Mouse (Mus musculus) intestine, embryonic 16.5 days (tissue): ENCODE data around the gene Armh2. TPM values are rescaled to one million over a fixed set of nuclear protein-coding genes. Genes with fewer than 3 reads are reported as not detected.
A peak's percentile ranks its signal among the peaks of the same experiment; 100 is the strongest.
"Not testable (repeated sequence)": the region's sequence is repeated elsewhere in the genome, so short reads cannot be mapped to it uniquely, and the experiment has no call there.

ENCODE experiments used
- ATAC-seq: fragments of 200-750 bp; cut with Nextera tagmentation; 2 replicates; pipeline ENCODE4 v1.8.0; 2017; ENCODE audit warnings: moderate TSS enrichment, moderate library complexity
- H3K27ac ChIP-seq: fragments of 300-500 bp; sonication (generic); 2 replicates; pipeline ENCODE4 v1.5.1; 2014; ENCODE audit warnings: mild to moderate bottlenecking, low read length
- H3K27me3 ChIP-seq: fragments of 300-500 bp; sonication (generic); replicated peaks from 2 replicates; pipeline ENCODE4 v1.6.1; 2014; ENCODE audit warnings: low read length, control low read depth, mixed read lengths; ENCODE audit not compliant: control insufficient read depth, insufficient read depth
- H3K36me3 ChIP-seq: fragments of 300-500 bp; sonication (generic); 2 replicates; pipeline ENCODE4 v1.6.1; 2014; ENCODE audit warnings: low read length, control low read depth; ENCODE audit not compliant: control insufficient read depth, insufficient read depth
- H3K4me1 ChIP-seq: fragments of 300-500 bp; sonication (generic); 2 replicates; pipeline ENCODE4 v1.6.1; 2014; ENCODE audit warnings: low read length, control low read depth, mixed read lengths; ENCODE audit not compliant: control insufficient read depth, insufficient read depth
- H3K4me2 ChIP-seq: fragments of 300-500 bp; sonication (generic); 2 replicates; pipeline ENCODE4 v1.6.1; 2014; ENCODE audit warnings: low read depth, low read length, control low read depth
- H3K4me3 ChIP-seq: fragments of 300-500 bp; sonication (generic); 2 replicates; pipeline ENCODE4 v1.5.1; 2014; ENCODE audit warnings: mild to moderate bottlenecking, low read length
- H3K9ac ChIP-seq: fragments of 300-500 bp; sonication (generic); 2 replicates; pipeline ENCODE4 v1.6.1; 2014; ENCODE audit warnings: low read depth, low read length
- H3K9me3 ChIP-seq: fragments of 300-500 bp; sonication (generic); 2 replicates; pipeline ENCODE4 v1.6.1; 2016; ENCODE audit warnings: low read length, control low read depth; ENCODE audit not compliant: control insufficient read depth
- WGBS: fragments of 180-500 bp; shearing (Covaris S2); extraction: QIAGEN DNeasy Blood & Tissue Kit; methylation state at CpG from one replicate; pipeline ENCODE4 v1.1.7; 2014; 5-methylcytosine and 5-hydroxymethylcytosine counted together
- polyA plus RNA-seq: library from polyadenylated mRNA; unstranded; fragments of >200 nt; fragmentation: Nextera tagmentation; extraction: Ambion mirVana; gene quantifications from 2 replicates; pipeline ENCODE4 v1.2.1, GENCODE M21; 2015

Armh2 gene
- polyA plus RNA-seq, 1 experiment from 2014 or later, result not detected

GRCm38 (mm10) chr13:24762254-24762653 is 21.2 kb downstream of the Armh2 start:
- 26% methylated on average over 4 of the region's 4 CpGs for WGBS
- Histone ChIP-seq H3K27me3 (no peaks in the 10 kb centered on the region), H3K36me3 (no peaks in the 10 kb centered on the region), H3K4me3 (peak overlapping the region; percentile 98), H3K9ac (peak overlapping the region; percentile 87), H3K9me3 (no peaks in the 10 kb centered on the region), H3K4me1 (peaks cover 11% of the 10 kb centered on the region), H3K4me2 (peak overlapping the region; percentile 73), H3K27ac (peak overlapping the region; percentile 94; the same call in 1 of the 2 replicates)
- ATAC-seq, result no peak

- H3K9ac ChIP-seq, H3K36me3 ChIP-seq, H3K4me2 ChIP-seq, H3K4me1 ChIP-seq, H3K27ac ChIP-seq, H3K27me3 ChIP-seq, H3K9me3 ChIP-seq, H3K4me3 ChIP-seq, ATAC-seq: not testable (repeated sequence)
- WGBS, result 81% methylated on average over 4 of the region's 4 CpGs
Measured at GRCm38 (mm10) chr13:24767809-24768208, 26.8 kb downstream of the Armh2 start.

GRCm38 (mm10) chr13:24771482-24771881 is 30.4 kb downstream of the Armh2 start:
- 92% methylated on average over 9 of the region's 10 CpGs for WGBS
- not testable (repeated sequence) for H3K9me3 ChIP-seq, H3K4me3 ChIP-seq, ATAC-seq, H3K27ac ChIP-seq, H3K9ac ChIP-seq, H3K36me3 ChIP-seq, H3K4me1 ChIP-seq, H3K27me3 ChIP-seq, H3K4me2 ChIP-seq

GRCm38 (mm10) chr13:24776146-24776844 is 35.3 kb downstream of the Armh2 start:
- no peaks in the 10 kb centered on the region for H3K36me3 ChIP-seq
- H3K9ac ChIP-seq, result no peak overlapping the region
- WGBS, result 48% methylated on average over 7 of the region's 7 CpGs
- H3K27me3 ChIP-seq, result no peaks in the 10 kb centered on the region
- no peak overlapping the region for H3K27ac ChIP-seq
- peak; percentile 69; the same call in 1 of the 2 replicates for ATAC-seq
- H3K4me1 ChIP-seq, result no peaks in the 10 kb centered on the region
- no peaks in the 10 kb centered on the region for H3K9me3 ChIP-seq
- no peak overlapping the region for H3K4me2 ChIP-seq
- H3K4me3 ChIP-seq, result no peak overlapping the region

- WGBS, result 69% methylated on average over 2 of the region's 2 CpGs
- H3K4me3 ChIP-seq, result no peak overlapping the region
- H3K4me1 ChIP-seq, result no peaks in the 10 kb centered on the region
- no peak overlapping the region for H3K4me2 ChIP-seq
- no peak for ATAC-seq
- no peak overlapping the region for H3K27ac ChIP-seq
- no peaks in the 10 kb centered on the region for H3K36me3 ChIP-seq
- H3K9ac ChIP-seq, result no peak overlapping the region
- no peaks in the 10 kb centered on the region for H3K27me3 ChIP-seq
- no peaks in the 10 kb centered on the region for H3K9me3 ChIP-seq
Measured at GRCm38 (mm10) chr13:24778026-24778425, 37.0 kb downstream of the Armh2 start.

- WGBS, result 75% methylated on average over 8 of the region's 8 CpGs
- ATAC-seq, result no peak
- Histone ChIP-seq H3K27ac (no peak overlapping the region), H3K27me3 (no peaks in the 10 kb centered on the region), H3K4me3 (no peak overlapping the region), H3K9me3 (no peaks in the 10 kb centered on the region), H3K4me2 (no peak overlapping the region), H3K4me1 (no peaks in the 10 kb centered on the region), H3K36me3 (no peaks in the 10 kb centered on the region), H3K9ac (no peak overlapping the region)
Measured at GRCm38 (mm10) chr13:24778706-24779380, 37.8 kb downstream of the Armh2 start.

GRCm38 (mm10) chr13:24781916-24782315 is 40.9 kb downstream of the Armh2 start:
- no peaks in the 10 kb centered on the region for H3K36me3 ChIP-seq
- H3K9ac ChIP-seq, result no peak overlapping the region
- no peak overlapping the region for H3K27ac ChIP-seq
- no peaks in the 10 kb centered on the region for H3K9me3 ChIP-seq
- no peak overlapping the region for H3K4me3 ChIP-seq
- H3K4me2 ChIP-seq, result no peak overlapping the region
- H3K27me3 ChIP-seq, result no peaks in the 10 kb centered on the region
- no peaks in the 10 kb centered on the region for H3K4me1 ChIP-seq
- 64% methylated on average over 5 of the region's 5 CpGs for WGBS
- ATAC-seq, result no peak

GRCm38 (mm10) chr13:24786014-24786490 is 45.0 kb downstream of the Armh2 start:
- Histone ChIP-seq H3K4me3 (no peak overlapping the region), H3K4me2 (no peak overlapping the region), H3K36me3 (no peaks in the 10 kb centered on the region), H3K4me1 (no peaks in the 10 kb centered on the region), H3K27ac (no peak overlapping the region), H3K9me3 (no peaks in the 10 kb centered on the region), H3K27me3 (no peaks in the 10 kb centered on the region), H3K9ac (no peak overlapping the region)
- 54% methylated on average over 11 of the region's 11 CpGs for WGBS
- no peak for ATAC-seq

GRCm38 (mm10) chr13:24787477-24787876 is 46.4 kb downstream of the Armh2 start:
- Histone ChIP-seq H3K9ac (no peak overlapping the region), H3K4me2 (no peak overlapping the region), H3K9me3 (no peaks in the 10 kb centered on the region), H3K4me1 (no peaks in the 10 kb centered on the region), H3K4me3 (no peak overlapping the region), H3K36me3 (no peaks in the 10 kb centered on the region), H3K27ac (no peak overlapping the region), H3K27me3 (no peaks in the 10 kb centered on the region)
- 90% methylated on average over 5 of the region's 5 CpGs for WGBS
- no peak for ATAC-seq
